Mouse (Mus musculus) liver, embryonic 14.5 days (tissue): ENCODE measurements around the gene Tox3. TPM values are rescaled to one million over a fixed set of nuclear protein-coding genes. Genes with fewer than 3 reads are reported as not detected.

Experiments
- ATAC-seq: fragments of 200-750 bp; cut with Nextera tagmentation; 2 replicates; pipeline ENCODE4 v1.8.0; 2017; ENCODE audit warnings: moderate number of reproducible peaks, mild to moderate bottlenecking, moderate library complexity; ENCODE audit not compliant: insufficient read depth
- DNase-seq, 3 experiments: peaks; one replicate each; pipeline ENCODE4 v3.0.0-alpha.2; 2012 to 2013; ENCODE audit warnings: low read depth in 3 of 3, low spot score in 3 of 3
- H3K27ac ChIP-seq: fragments of 300-500 bp; sonication (generic); 2 replicates; pipeline ENCODE4 v1.5.1; 2014; ENCODE audit warnings: moderate library complexity, mild to moderate bottlenecking, control low read depth, inconsistent platforms
- H3K27me3 ChIP-seq: fragments of 300-500 bp; sonication (generic); 2 replicates; pipeline ENCODE4 v1.6.1; 2014; ENCODE audit warnings: mild to moderate bottlenecking, low read length, moderate library complexity; ENCODE audit not compliant: control insufficient read depth, insufficient read depth
- H3K36me3 ChIP-seq: fragments of 300-500 bp; sonication (generic); replicated peaks from 2 replicates; pipeline ENCODE4 v1.6.1; 2014; ENCODE audit warnings: low read depth; ENCODE audit not compliant: control insufficient read depth, insufficient read depth
- H3K4me1 ChIP-seq, 2 experiments: fragments of 200-500 bp in 1 of 2; fragments of 300-500 bp in 1 of 2; sonication (generic) in 1 of 2; replicated peaks; 2 replicates each; pipeline ENCODE4 v1.6.1; 2012 to 2014; ENCODE audit warnings: antibody characterized with exemption in 1 of 2, inconsistent platforms in 1 of 2, low read length in 1 of 2; ENCODE audit not compliant: control insufficient read depth in 2 of 2, insufficient read depth in 2 of 2
- H3K4me2 ChIP-seq: fragments of 300-500 bp; sonication (generic); 2 replicates; pipeline ENCODE4 v1.6.1; 2014; ENCODE audit warnings: low read depth, mild to moderate bottlenecking, control low read depth, moderate library complexity
- H3K4me3 ChIP-seq, 2 experiments: fragments of 200-500 bp in 1 of 2; fragments of 300-500 bp in 1 of 2; sonication (generic) in 1 of 2; 2 replicates each; pipeline ENCODE4 v1.5.1; 2012 to 2014; ENCODE audit warnings: low read depth in 2 of 2, low read length in 2 of 2, mild to moderate bottlenecking in 2 of 2, control low read depth in 1 of 2, inconsistent platforms in 1 of 2, moderate library complexity in 1 of 2; ENCODE audit not compliant: insufficient read depth in 1 of 2
- H3K9ac ChIP-seq: fragments of 300-500 bp; sonication (generic); replicated peaks from 2 replicates; pipeline ENCODE4 v1.6.1; 2014; ENCODE audit warnings: mild to moderate bottlenecking, control low read depth, moderate library complexity
- H3K9me3 ChIP-seq: fragments of 300-500 bp; sonication (generic); 2 replicates; pipeline ENCODE4 v1.6.1; 2016; ENCODE audit warnings: low read length, mixed read lengths; ENCODE audit not compliant: control insufficient read depth
- CTCF ChIP-seq: IDR thresholded peaks from 2 replicates; pipeline ENCODE4 v1.5.1; 2016; ENCODE audit warnings: antibody characterized with exemption, low read depth, control low read depth
- EP300 ChIP-seq: IDR thresholded peaks from 2 replicates; pipeline ENCODE4 v1.6.1; 2016; ENCODE audit warnings: antibody characterized with exemption, low read depth
- WGBS: fragments of 180-500 bp; shearing (Covaris S2); extraction: QIAGEN DNeasy Blood & Tissue Kit; methylation state at CpG from one replicate; pipeline ENCODE4 v1.1.7; 2014; ENCODE audit not compliant: insufficient replicate concordance; 5-methylcytosine and 5-hydroxymethylcytosine counted together
- polyA plus RNA-seq, 2 experiments: library from polyadenylated mRNA; depleted of rRNA in 1 of 2; stranded (reverse) in 1 of 2; unstranded in 1 of 2; fragments of >200 nt; fragmentation: Nextera tagmentation in 1 of 2; extraction: Ambion mirVana in 1 of 2; gene quantifications; 2 replicates each; pipeline versions ENCODE4 v1.2.1 to v1.2.3; 2012 to 2014

Gene Tox3
- polyA plus RNA-seq, 2 experiments = 0.06 to 0.23 TPM

DNA sequence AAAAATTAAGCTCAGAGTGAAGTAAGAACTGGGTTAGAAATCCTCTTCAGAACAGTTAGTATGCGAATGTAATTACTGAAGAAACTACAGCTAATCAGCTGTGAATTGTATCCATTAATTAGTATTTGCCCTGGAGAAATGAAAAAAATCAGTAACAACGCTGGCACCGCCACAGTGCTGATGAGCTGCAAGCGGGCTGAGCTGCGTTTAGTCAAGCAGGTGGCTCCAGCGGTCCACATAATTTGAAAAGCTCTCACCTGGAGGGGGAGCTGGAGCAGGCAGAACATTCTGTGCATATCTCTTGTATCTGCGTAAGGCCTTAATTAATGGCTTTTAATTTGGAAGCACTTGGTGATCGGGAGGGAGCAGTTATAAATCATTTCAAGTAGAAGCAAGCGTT is 71.4 kb downstream of the Tox3 start:
- no peaks in the 10 kb centered on the region for H3K36me3 ChIP-seq
- H3K4me2 ChIP-seq = no peak overlapping the region
- ATAC-seq (no peak), DNase-seq (no peak)
- no peaks in the 10 kb centered on the region for H3K27me3 ChIP-seq
- no peaks in the 10 kb centered on the region for H3K9me3 ChIP-seq
- H3K4me1 ChIP-seq = no peaks in the 10 kb centered on the region
- TF ChIP-seq CTCF (no peak), EP300 (no peak)
- WGBS = 69% methylated on average over 9 of the region's 9 CpGs
- no peak overlapping the region for H3K9ac ChIP-seq
- no peak overlapping the region for H3K27ac ChIP-seq
- H3K4me3 ChIP-seq = no peak overlapping the region

DNA sequence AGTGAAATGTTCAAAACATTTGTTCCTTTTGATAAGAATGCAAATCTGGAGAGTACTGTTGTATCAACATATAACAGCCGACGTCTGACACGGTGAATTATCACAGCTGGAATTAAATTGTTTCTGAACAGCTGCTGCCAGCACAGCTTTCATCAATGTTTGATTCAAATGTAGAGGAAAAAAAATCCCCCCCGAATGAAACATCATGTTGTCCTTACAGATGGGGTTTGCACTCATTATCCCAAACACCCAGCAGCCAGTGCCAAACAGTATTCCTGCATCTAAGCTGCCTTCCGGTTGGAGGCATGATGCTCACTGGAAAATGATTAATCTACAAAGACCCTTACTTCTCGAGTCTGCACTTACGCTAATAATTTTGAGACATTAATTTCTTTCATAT is 75.0 kb downstream of the Tox3 start:
- Histone ChIP-seq H3K9ac (no peak overlapping the region), H3K27me3 (no peaks in the 10 kb centered on the region), H3K4me3 (no peak overlapping the region), H3K27ac (no peak overlapping the region), H3K9me3 (no peaks in the 10 kb centered on the region), H3K36me3 (no peaks in the 10 kb centered on the region), H3K4me1 (no peaks in the 10 kb centered on the region), H3K4me2 (no peak overlapping the region)
- no peak for DNase-seq
- TF ChIP-seq CTCF (no peak), EP300 (no peak)
- 69% methylated on average over 7 of the region's 7 CpGs for WGBS
- ATAC-seq = no peak

GRCm38 (mm10) chr8:90271920-90272319 is 76.2 kb downstream of the Tox3 start:
- ATAC-seq = no peak
- H3K4me1 ChIP-seq = no peaks in the 10 kb centered on the region
- DNase-seq = no peak
- H3K36me3 ChIP-seq = no peaks in the 10 kb centered on the region
- H3K4me2 ChIP-seq = no peak overlapping the region
- no peak overlapping the region for H3K9ac ChIP-seq
- no peak overlapping the region for H3K27ac ChIP-seq
- no peaks in the 10 kb centered on the region for H3K9me3 ChIP-seq
- WGBS = 79% methylated on average over 10 of the region's 10 CpGs
- H3K27me3 ChIP-seq = no peaks in the 10 kb centered on the region
- H3K4me3 ChIP-seq = no peak overlapping the region
- TF ChIP-seq CTCF (no peak), EP300 (no peak)

GRCm38 (mm10) chr8:90267698-90268256 is 80.4 kb downstream of the Tox3 start:
- DNase-seq (no peak), ATAC-seq (no peak)
- Histone ChIP-seq H3K9ac (no peak overlapping the region), H3K4me1 (no peaks in the 10 kb centered on the region), H3K36me3 (no peaks in the 10 kb centered on the region), H3K4me3 (no peak overlapping the region), H3K4me2 (no peak overlapping the region), H3K27ac (no peak overlapping the region), H3K9me3 (no peaks in the 10 kb centered on the region), H3K27me3 (no peaks in the 10 kb centered on the region)
- TF ChIP-seq EP300 (no peak), CTCF (no peak)
- WGBS = 64% methylated on average over 12 of the region's 12 CpGs

- no peaks in the 10 kb centered on the region for H3K27me3 ChIP-seq
- H3K4me2 ChIP-seq = no peak overlapping the region
- ATAC-seq (no peak), DNase-seq (no peak)
- no peak overlapping the region for H3K9ac ChIP-seq
- TF ChIP-seq EP300 (no peak), CTCF (no peak)
- no peaks in the 10 kb centered on the region for H3K36me3 ChIP-seq
- WGBS = 74% methylated on average over 3 of the region's 3 CpGs
- no peaks in the 10 kb centered on the region for H3K9me3 ChIP-seq
- no peak overlapping the region for H3K4me3 ChIP-seq
- H3K27ac ChIP-seq = no peak overlapping the region
- no peaks in the 10 kb centered on the region for H3K4me1 ChIP-seq
Measured at GRCm38 (mm10) chr8:90266986-90267385, 81.2 kb downstream of the Tox3 start.
